Mouse (Mus musculus) midbrain, embryonic 11.5 days (tissue): ENCODE data around the gene Capza1. TPM values are rescaled to one million over a fixed set of nuclear protein-coding genes. Genes with fewer than 3 reads are reported as not detected.

Experiments used
- ATAC-seq: fragments of 200-750 bp; cut with Nextera tagmentation; 2 replicates; pipeline ENCODE4 v1.8.0; 2017; ENCODE audit warnings: moderate TSS enrichment, moderate library complexity; ENCODE audit not compliant: low FRiP score
- DNase-seq: peaks from one replicate; pipeline ENCODE4 v3.0.0; 2015; ENCODE audit warnings: low spot score; ENCODE audit errors: missing footprints
- H3K27ac ChIP-seq: fragments of 300-500 bp; sonication (generic); 2 replicates; pipeline ENCODE4 v1.5.1; 2014; ENCODE audit warnings: low read depth, low read length
- H3K27me3 ChIP-seq: fragments of 300-500 bp; sonication (generic); 2 replicates; pipeline ENCODE4 v1.6.1; 2014; ENCODE audit warnings: mild to moderate bottlenecking, low read length, moderate library complexity, mixed read lengths; ENCODE audit not compliant: control insufficient read depth, insufficient read depth
- H3K36me3 ChIP-seq: fragments of 300-500 bp; sonication (generic); 2 replicates; pipeline ENCODE4 v1.6.1; 2014; ENCODE audit warnings: mild to moderate bottlenecking, low read length, moderate library complexity, mixed read lengths; ENCODE audit not compliant: control insufficient read depth, insufficient read depth
- H3K4me1 ChIP-seq: fragments of 300-500 bp; sonication (generic); 2 replicates; pipeline ENCODE4 v1.6.1; 2014; ENCODE audit warnings: low read length; ENCODE audit not compliant: control insufficient read depth, insufficient read depth
- H3K4me2 ChIP-seq: fragments of 300-500 bp; sonication (generic); 2 replicates; pipeline ENCODE4 v1.6.1; 2014; ENCODE audit warnings: mild to moderate bottlenecking, moderate library complexity
- H3K4me3 ChIP-seq: fragments of 300-500 bp; sonication (generic); 2 replicates; pipeline ENCODE4 v1.5.1; 2014; ENCODE audit warnings: low read depth, low read length
- H3K9ac ChIP-seq: fragments of 300-500 bp; sonication (generic); 2 replicates; pipeline ENCODE4 v1.6.1; 2014; ENCODE audit warnings: low read length
- H3K9me3 ChIP-seq: fragments of 300-500 bp; sonication (generic); 2 replicates; pipeline ENCODE4 v1.6.1; 2016; ENCODE audit warnings: low read length; ENCODE audit not compliant: control insufficient read depth
- WGBS: fragments of 180-500 bp; shearing (Covaris S2); extraction: QIAGEN DNeasy Blood & Tissue Kit; methylation state at CpG from one replicate; pipeline ENCODE4 v1.1.7; 2014; 5-methylcytosine and 5-hydroxymethylcytosine counted together
- polyA plus RNA-seq: library from polyadenylated mRNA; unstranded; fragments of >200 nt; fragmentation: Nextera tagmentation; extraction: Ambion mirVana; gene quantifications from 2 replicates; pipeline ENCODE4 v1.2.1, GENCODE M21; 2014

Gene Capza1
- polyA plus RNA-seq, 1 experiment from 2014 or later: 268 TPM

GRCm38 (mm10) chr3:104788075-104788474 is 76.2 kb downstream of the Capza1 start, which contains the start of gene Rhoc:
Gene Rhoc, plus strand, starts transcription at chr3:104788375.
- WGBS: 22% methylated on average over 3 of the region's 3 CpGs
- peak; percentile 81 for DNase-seq
- Histone ChIP-seq H3K4me1 (peaks cover 16% of the 10 kb centered on the region), H3K4me3 (peak within 1 kb of the TSS; percentile 49), H3K9me3 (no peaks in the 10 kb centered on the region), H3K27me3 (peaks cover 22% of the 10 kb centered on the region), H3K27ac (no peak within 1 kb of the TSS), H3K36me3 (no peaks in the 10 kb centered on the region), H3K9ac (peak within 1 kb of the TSS; percentile 57), H3K4me2 (peak within 1 kb of the TSS; percentile 86)
- no peak; the same call in 1 of the 2 replicates for ATAC-seq

DNA sequence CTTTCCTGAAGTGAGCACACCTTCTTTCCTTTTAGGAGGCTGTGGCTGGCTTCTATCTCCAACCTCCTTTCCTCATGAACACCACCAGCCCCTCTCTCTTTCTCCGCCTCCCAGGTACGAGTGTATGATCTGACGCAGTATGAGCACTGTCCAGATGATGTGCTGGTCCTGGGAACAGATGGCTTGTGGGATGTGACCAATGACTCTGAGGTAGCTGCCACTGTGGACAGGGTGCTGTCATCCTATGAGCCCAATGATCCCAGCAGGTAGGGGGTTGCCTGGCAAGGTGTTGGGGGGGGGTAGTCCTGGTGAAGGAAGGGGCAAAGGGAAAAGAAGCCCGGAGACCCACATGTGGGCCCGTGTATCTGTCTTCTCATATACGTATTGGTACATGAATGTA is 79.0 kb downstream of the Capza1 start:
- no peak overlapping the region for H3K27ac ChIP-seq
- peaks cover 50% of the 10 kb centered on the region for H3K27me3 ChIP-seq
- H3K4me1 ChIP-seq: peaks cover 22% of the 10 kb centered on the region
- peak; percentile 60 for DNase-seq
- H3K9ac ChIP-seq: no peak overlapping the region
- no peak overlapping the region for H3K4me2 ChIP-seq
- no peak for ATAC-seq
- WGBS: 92% methylated on average over 6 of the region's 6 CpGs
- H3K36me3 ChIP-seq: no peaks in the 10 kb centered on the region
- no peak overlapping the region for H3K4me3 ChIP-seq
- no peaks in the 10 kb centered on the region for H3K9me3 ChIP-seq

DNA sequence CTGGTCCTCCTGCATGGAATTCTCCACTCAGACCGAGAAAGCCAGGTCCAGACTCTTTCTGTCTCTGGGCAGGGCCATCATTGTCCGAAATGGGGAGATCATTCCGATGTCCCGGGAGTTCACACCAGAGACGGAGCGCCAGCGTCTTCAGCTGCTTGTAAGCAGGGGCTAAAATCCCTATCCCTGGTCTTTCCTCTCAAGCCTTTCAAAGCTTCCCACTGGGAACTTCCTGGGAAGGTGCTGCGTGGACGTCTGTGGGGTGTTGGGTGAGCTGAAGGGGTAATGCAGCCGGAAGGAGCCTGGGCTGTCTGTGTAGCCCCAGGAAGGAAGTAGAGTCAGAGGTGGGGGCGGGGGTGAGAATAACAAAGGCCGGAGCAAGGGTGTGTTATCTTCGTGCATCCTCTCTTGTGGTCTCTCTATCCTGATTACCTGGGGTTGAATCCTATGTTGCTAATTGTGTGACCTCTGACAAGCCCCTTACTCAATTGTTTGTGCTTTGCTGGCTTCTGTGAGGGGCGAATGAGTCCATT is 80.3 kb downstream of the Capza1 start:
- peak; percentile 73 for DNase-seq
- whole genome bisulfite sequencing: 34% methylated on average over 14 of the region's 14 CpGs
- no peak overlapping the region for H3K4me2 ChIP-seq
- no peak for ATAC-seq
- H3K27me3 ChIP-seq: peaks cover 55% of the 10 kb centered on the region
- no peak overlapping the region for H3K4me3 ChIP-seq
- no peak overlapping the region for H3K9ac ChIP-seq
- H3K4me1 ChIP-seq: peaks cover 15% of the 10 kb centered on the region
- no peaks in the 10 kb centered on the region for H3K36me3 ChIP-seq
- no peaks in the 10 kb centered on the region for H3K9me3 ChIP-seq
- no peak overlapping the region for H3K27ac ChIP-seq

GRCm38 (mm10) chr3:104782061-104782681 is 82.1 kb downstream of the Capza1 start:
- H3K27ac ChIP-seq: no peak overlapping the region
- H3K4me1 ChIP-seq: peaks cover 18% of the 10 kb centered on the region
- H3K4me2 ChIP-seq: peak overlapping the region; percentile 78; the same call in 1 of the 2 replicates
- no peak overlapping the region for H3K9ac ChIP-seq
- ATAC-seq (no peak), DNase-seq (peak; percentile 90)
- H3K36me3 ChIP-seq: no peaks in the 10 kb centered on the region
- WGBS: 14% methylated on average over 12 of the region's 12 CpGs
- H3K4me3 ChIP-seq: no peak overlapping the region; the same call in 1 of the 2 replicates
- H3K9me3 ChIP-seq: no peaks in the 10 kb centered on the region
- H3K27me3 ChIP-seq: peaks cover 74% of the 10 kb centered on the region

- Histone ChIP-seq H3K27me3 (peaks cover 81% of the 10 kb centered on the region), H3K9ac (peak within 1 kb of the TSS; percentile 46), H3K9me3 (no peaks in the 10 kb centered on the region), H3K4me3 (peak within 1 kb of the TSS; percentile 38), H3K4me2 (peak within 1 kb of the TSS; percentile 78), H3K36me3 (no peaks in the 10 kb centered on the region), H3K27ac (no peak within 1 kb of the TSS), H3K4me1 (peaks cover 20% of the 10 kb centered on the region)
- ATAC-seq (peak; percentile 26; the same call in 1 of the 2 replicates), DNase-seq (peak; percentile 92)
- WGBS: under 1% methylated on average over 26 of the region's 26 CpGs
Observed at GRCm38 (mm10) chr3:104781471-104781903, 82.8 kb downstream of the Capza1 start, which contains the start of gene Fam19a3. Gene Fam19a3, minus strand, starts transcription at chr3:104781840.

- Histone ChIP-seq H3K4me3 (peak within 1 kb of the TSS; percentile 38), H3K27me3 (peaks cover 88% of the 10 kb centered on the region), H3K4me1 (peaks cover 20% of the 10 kb centered on the region), H3K9me3 (no peaks in the 10 kb centered on the region), H3K9ac (peak within 1 kb of the TSS; percentile 46), H3K36me3 (no peaks in the 10 kb centered on the region), H3K27ac (no peak within 1 kb of the TSS), H3K4me2 (peak within 1 kb of the TSS; percentile 78)
- ATAC-seq (peak; percentile 80), DNase-seq (peak; percentile 94)
- WGBS: under 1% methylated on average over 55 of the region's 56 CpGs
Observed at GRCm38 (mm10) chr3:104780561-104781420, 83.5 kb downstream of the Capza1 start, which contains the start of gene Ppm1j. Gene Ppm1j, plus strand, starts transcription at chr3:104781056.

- H3K36me3 ChIP-seq: no peaks in the 10 kb centered on the region
- 3% methylated on average over 7 of the region's 7 CpGs for WGBS
Observed at GRCm38 (mm10) chr3:104779949-104780348, 84.4 kb downstream of the Capza1 start.

DNA sequence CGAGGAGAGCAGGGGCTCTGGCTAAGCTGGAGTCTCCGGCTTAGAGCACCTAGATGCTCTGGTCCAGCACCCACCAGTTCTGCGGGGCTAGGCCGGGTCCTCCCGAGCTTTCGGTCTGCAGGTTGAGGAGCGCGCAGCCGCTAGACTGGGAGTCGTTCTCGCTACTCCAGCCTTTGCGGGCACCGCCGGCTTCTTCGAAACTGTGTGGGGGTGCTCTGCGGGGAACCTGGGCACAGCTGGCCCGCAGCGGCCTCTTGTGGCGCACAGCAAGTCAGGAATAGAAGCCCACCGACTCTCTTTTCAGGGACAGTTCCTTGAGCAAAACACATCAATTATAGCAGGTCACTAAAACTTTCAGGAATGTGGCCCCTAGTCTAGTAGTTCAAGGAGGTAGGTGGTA is 87.0 kb downstream of the Capza1 start:
- peak overlapping the region; percentile 36 for H3K9ac ChIP-seq
- WGBS: under 1% methylated on average over 20 of the region's 20 CpGs
- peak; percentile 91 for DNase-seq
- H3K9me3 ChIP-seq: no peaks in the 10 kb centered on the region
- ATAC-seq: no peak
- H3K4me1 ChIP-seq: peaks cover 20% of the 10 kb centered on the region
- no peak overlapping the region for H3K27ac ChIP-seq
- H3K36me3 ChIP-seq: no peaks in the 10 kb centered on the region
- H3K4me2 ChIP-seq: peak overlapping the region; percentile 52
- peaks cover 67% of the 10 kb centered on the region for H3K27me3 ChIP-seq
- H3K4me3 ChIP-seq: peak overlapping the region; percentile 27

More at GRCm38 (mm10) chr3:104779949-104780348, 84.4 kb downstream of the Capza1 start:
- Histone ChIP-seq H3K9ac (no peak overlapping the region), H3K27ac (no peak overlapping the region), H3K4me1 (peaks cover 20% of the 10 kb centered on the region), H3K4me3 (no peak overlapping the region), H3K4me2 (no peak overlapping the region), H3K27me3 (peaks cover 89% of the 10 kb centered on the region), H3K9me3 (no peaks in the 10 kb centered on the region)
- ATAC-seq (peak; percentile 38; the same call in 1 of the 2 replicates), DNase-seq (peak; percentile 95)
